Mouse (Mus musculus) neural tube, postnatal 0 days (tissue): ENCODE results near the gene Gm21083. TPM values are rescaled to one million over a fixed set of nuclear protein-coding genes. Genes with fewer than 3 reads are reported as not detected.

Source experiments
- polyA plus RNA-seq: library from polyadenylated mRNA; unstranded; fragments of >200 nt; fragmentation: Nextera tagmentation; extraction: Ambion mirVana; gene quantifications from 2 replicates; pipeline ENCODE4 v1.2.1, GENCODE M21; 2015

The Gm21083 gene
- not detected in 2 replicates for polyA plus RNA-seq

DNA sequence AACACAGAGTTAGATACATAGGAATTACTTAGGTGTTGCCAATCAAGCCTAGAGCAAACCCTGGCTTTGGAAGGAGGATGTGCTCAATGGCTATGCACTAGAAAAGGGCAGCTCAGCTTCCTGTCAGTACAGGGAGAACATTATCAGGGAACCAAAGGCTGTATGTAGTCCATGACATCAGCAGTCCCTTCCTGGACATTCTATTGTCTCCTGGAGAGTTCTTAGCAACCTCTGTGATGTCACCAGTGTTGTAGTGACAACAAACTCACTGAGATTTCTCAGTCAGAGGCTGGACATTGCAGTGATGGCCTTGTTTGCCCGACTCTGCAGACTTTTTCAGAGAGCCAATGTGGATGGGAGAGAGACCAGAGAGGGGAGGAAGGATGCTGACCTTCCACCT is at the start of gene Gm21083:
Gene Gm21083 (plus strand): TSS at position 301 of the 400 bp plus-strand sequence.

DNA sequence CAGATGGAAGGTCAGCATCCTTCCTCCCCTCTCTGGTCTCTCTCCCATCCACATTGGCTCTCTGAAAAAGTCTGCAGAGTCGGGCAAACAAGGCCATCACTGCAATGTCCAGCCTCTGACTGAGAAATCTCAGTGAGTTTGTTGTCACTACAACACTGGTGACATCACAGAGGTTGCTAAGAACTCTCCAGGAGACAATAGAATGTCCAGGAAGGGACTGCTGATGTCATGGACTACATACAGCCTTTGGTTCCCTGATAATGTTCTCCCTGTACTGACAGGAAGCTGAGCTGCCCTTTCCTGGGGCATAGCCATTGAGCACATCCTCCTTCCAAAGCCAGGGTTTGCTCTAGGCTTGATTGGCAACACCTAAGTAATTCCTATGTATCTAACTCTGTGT is 48.0 kb upstream of the Gm21083 start, which contains the start of gene Gm21190:
Gene Gm21190 (minus strand): TSS at position 101 of the 400 bp plus-strand sequence.

DNA sequence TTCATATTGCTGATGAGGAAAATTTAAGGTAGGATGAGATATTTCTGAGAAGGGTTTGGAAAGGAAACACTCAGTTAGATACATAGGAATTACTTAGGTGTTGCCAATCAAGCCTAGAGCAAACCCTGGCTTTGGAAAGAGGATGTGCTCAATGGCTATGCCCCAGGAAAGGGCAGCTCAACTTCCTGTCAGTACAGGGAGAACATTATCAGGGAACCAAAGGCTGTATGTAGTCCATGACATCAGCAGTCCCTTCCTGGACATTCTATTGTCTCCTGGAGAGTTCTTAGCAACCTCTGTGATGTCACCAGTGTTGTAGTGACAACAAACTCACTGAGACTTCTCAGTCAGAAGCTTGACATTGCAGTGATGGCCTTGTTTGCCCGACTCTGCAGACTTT is 41.6 kb downstream of the Gm21083 start, which contains the start of gene Speer4d:
Gene Speer4d (plus strand): TSS at position 301 of the 400 bp plus-strand sequence.

Other genes with a start within 250 kb of the Gm21083 start
- gene Gm21149, start 100.8 kb upstream of the Gm21083 start, polyA plus RNA-seq = not detected in 2 replicates
- not detected in 2 replicates for gene Gm21190, start 48.1 kb upstream of the Gm21083 start, polyA plus RNA-seq
- not detected in 2 replicates for gene Speer4d, start 41.7 kb downstream of the Gm21083 start, polyA plus RNA-seq
- gene 4930572O03Rik, start 79.7 kb downstream of the Gm21083 start, polyA plus RNA-seq = not detected in 2 replicates
- gene Speer4c, start 136.9 kb downstream of the Gm21083 start, polyA plus RNA-seq = not detected in 2 replicates